Mouse (Mus musculus) CH12.LX (cell line): ENCODE measurements at regions not wholly inside any gene's neighbourhood (a gene's known extent, or its start where the extent isn't known, plus 50 kb on each side); places are given as distances from the start of the nearest gene placed in this dataset.

ENCODE experiments used
- BHLHE40 ChIP-seq: IDR thresholded peaks from 2 replicates; pipeline ENCODE4 v1.6.1; 2011; ENCODE audit warnings: mild to moderate bottlenecking, low read depth, low read length, improper control_type of control experiment
- CTCF ChIP-seq, 2 experiments: IDR thresholded peaks in 1 of 2; conservative IDR thresholded peaks in 1 of 2; 2 replicates each; pipeline ENCODE4 v1.5.1; 2011 to 2012; ENCODE audit warnings: low read depth in 2 of 2, low read length in 2 of 2, improper control_type of control experiment in 1 of 2, inconsistent platforms in 1 of 2, mild to moderate bottlenecking in 1 of 2, moderate library complexity in 1 of 2
- GABPA ChIP-seq: IDR thresholded peaks from 2 replicates; pipeline ENCODE4 v1.6.1; 2012; ENCODE audit warnings: low read depth, low read length, improper control_type of control experiment, inconsistent platforms; ENCODE audit not compliant: insufficient replicate concordance
- IRF4 ChIP-seq: IDR thresholded peaks from 2 replicates; pipeline ENCODE4 v1.6.1; 2014; ENCODE audit warnings: low read depth, mild to moderate bottlenecking, inconsistent platforms, low read length, improper control_type of control experiment
- MAZ ChIP-seq: IDR thresholded peaks from 2 replicates; pipeline ENCODE4 v1.6.1; 2012; ENCODE audit warnings: low read depth, mild to moderate bottlenecking, inconsistent platforms, low read length, improper control_type of control experiment, moderate library complexity
- MYC ChIP-seq: IDR thresholded peaks from 2 replicates; pipeline ENCODE4 v1.6.1; 2011; ENCODE audit warnings: low read depth, mild to moderate bottlenecking, improper control_type of control experiment, low read length
- POLR2A ChIP-seq: IDR thresholded peaks from 2 replicates; pipeline ENCODE4 v1.6.1; 2011; ENCODE audit warnings: low read depth, mild to moderate bottlenecking, improper control_type of control experiment, low read length
- RCOR1 ChIP-seq: conservative IDR thresholded peaks from 2 replicates; pipeline ENCODE4 v1.6.1; 2012; ENCODE audit warnings: low read depth, mild to moderate bottlenecking, inconsistent platforms, low read length, improper control_type of control experiment
- UBTF ChIP-seq: IDR thresholded peaks from 2 replicates; pipeline ENCODE4 v1.6.1; 2012; ENCODE audit warnings: low read depth, mild to moderate bottlenecking, inconsistent platforms, low read length, improper control_type of control experiment, moderate library complexity
- ZMIZ1 ChIP-seq: IDR thresholded peaks from 2 replicates; pipeline ENCODE4 v1.6.1; 2012; ENCODE audit warnings: low read depth, mild to moderate bottlenecking, inconsistent platforms, low read length, improper control_type of control experiment

DNA sequence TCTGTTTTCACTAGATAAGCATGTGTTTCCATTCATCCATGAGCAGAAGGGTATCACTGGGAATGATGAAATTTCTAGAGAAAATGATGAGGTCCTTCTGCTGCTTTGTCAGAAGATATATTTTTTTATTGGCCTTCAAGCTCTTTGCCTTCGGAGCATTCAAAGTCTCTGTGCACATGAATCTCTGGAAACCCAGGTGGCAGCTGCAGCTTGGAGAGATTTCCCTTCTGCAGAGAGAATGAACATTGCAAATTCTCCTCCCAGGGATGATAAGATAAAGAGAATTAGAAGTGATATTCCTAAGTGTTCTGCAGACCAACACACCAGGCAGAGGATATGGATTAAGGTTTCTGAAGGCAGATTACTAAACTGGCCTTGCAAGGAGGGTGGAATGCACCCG, 224.2 kb downstream of the 9330182O14Rik start:
- no peak for TF ChIP-seq GABPA
- no peak for TF ChIP-seq MAZ
- no peak for TF ChIP-seq CTCF (conservative IDR thresholded peaks at IDR 0.05 in 1 of 2, IDR thresholded peaks at IDR 0.05 in 1 of 2; ENCODE audit: low read depth in 2 of 2, low read length in 2 of 2)
- TF ChIP-seq MYC: no peak
- no peak for TF ChIP-seq RCOR1
- no peak for TF ChIP-seq BHLHE40
- no peak for TF ChIP-seq POLR2A
- TF ChIP-seq ZMIZ1: no peak
- no peak for TF ChIP-seq UBTF
- TF ChIP-seq IRF4: no peak
